Mouse (Mus musculus): ENCODE measurements around the gene Nol3. TPM values are rescaled to one million over a fixed set of nuclear protein-coding genes. Genes with fewer than 3 reads are reported as not detected.

The Nol3 gene
- polyA plus RNA-seq, 1 experiment from 2014 or later: 1.9 TPM

DNA sequence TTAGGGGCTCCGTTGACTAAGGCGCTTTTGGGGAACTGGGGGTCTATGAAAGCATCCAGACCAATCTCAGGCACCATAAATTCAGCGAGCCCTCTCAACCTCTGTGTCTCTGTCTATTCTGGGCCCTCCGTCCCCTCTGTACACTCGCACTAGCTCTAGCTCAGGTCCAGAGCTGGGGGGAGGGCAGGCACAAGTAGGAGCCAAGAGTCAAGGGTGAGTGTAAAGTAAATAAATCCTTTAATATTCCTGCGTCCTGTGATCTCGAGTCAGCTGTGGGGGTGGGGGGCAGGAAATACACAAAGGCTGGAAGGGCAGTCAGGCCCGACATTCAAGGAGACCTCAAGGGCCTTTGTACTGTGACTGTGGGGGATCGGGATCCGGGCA, 6.9 kb upstream of the Nol3 start:
- peak overlapping the region; percentile 40 for H3K4me3 ChIP-seq (ENCODE audit: low read depth, low read length)
- no peaks in the 10 kb centered on the region for H3K9me3 ChIP-seq (ENCODE audit: control insufficient read depth, low read depth, low read length)
- H3K4me2 ChIP-seq (replicated peaks; ENCODE audit: low read depth, low read length): peak overlapping the region; percentile 76
- H3K9ac ChIP-seq (replicated peaks; ENCODE audit: low read depth, low read length): 0 out of 2 replicates have a peak overlapping the region, but pooled peaks have one; percentile 15
- ATAC-seq (ENCODE audit: insufficient number of reproducible peaks, insufficient read depth, low FRiP score, low read depth): no peak
- H3K27ac ChIP-seq (ENCODE audit: low read length): no peak overlapping the region
- 2% methylated on average over 10 of the region's 10 CpGs for WGBS
- H3K4me1 ChIP-seq (ENCODE audit: control insufficient read depth, insufficient read depth, low read length): peaks cover 21% of the 10 kb centered on the region
- H3K27me3 ChIP-seq (ENCODE audit: control insufficient read depth, insufficient read depth, low read length): peaks cover 59% of the 10 kb centered on the region
- no peaks in the 10 kb centered on the region for H3K36me3 ChIP-seq (ENCODE audit: control insufficient read depth, insufficient read depth, low read length)

DNA sequence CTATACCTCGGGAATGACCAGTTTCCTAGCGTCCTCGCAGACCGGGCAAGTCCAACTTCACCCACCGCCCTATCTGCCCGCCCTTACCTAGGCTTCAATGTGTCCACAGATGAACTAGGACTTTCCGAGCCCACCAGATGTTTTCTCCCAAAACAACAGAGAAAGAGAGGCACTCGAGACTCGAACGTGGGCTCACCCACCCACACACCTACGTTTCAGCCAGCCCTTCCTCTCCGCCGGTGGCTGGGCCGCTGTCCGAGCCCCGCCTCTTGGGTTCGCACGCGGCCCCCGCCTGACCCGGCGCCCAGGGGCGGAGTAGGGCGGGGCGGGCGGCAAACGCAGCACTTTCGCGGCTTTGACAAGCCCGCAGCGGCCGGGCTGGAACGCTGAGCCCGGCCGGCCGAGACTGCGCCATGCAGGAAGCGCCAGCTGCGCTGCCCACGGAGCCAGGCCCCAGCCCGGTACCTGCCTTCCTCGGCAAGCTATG, 6.4 kb upstream of the Nol3 start, which contains the start of gene Hsf4:
Hsf4 (plus strand) TSS at position 341 of the 487 bp plus-strand sequence.
- peak within 1 kb of the TSS; percentile 76 for H3K4me2 ChIP-seq (replicated peaks; ENCODE audit: low read depth, low read length)
- peaks cover 63% of the 10 kb centered on the region for H3K27me3 ChIP-seq (ENCODE audit: control insufficient read depth, insufficient read depth, low read length)
- WGBS: 1% methylated on average over 42 of the region's 42 CpGs
- H3K27ac ChIP-seq (ENCODE audit: low read length): no peak within 1 kb of the TSS
- H3K4me3 ChIP-seq (ENCODE audit: low read depth, low read length): peak within 1 kb of the TSS; percentile 40
- peaks cover 21% of the 10 kb centered on the region for H3K4me1 ChIP-seq (ENCODE audit: control insufficient read depth, insufficient read depth, low read length)
- no peaks in the 10 kb centered on the region for H3K36me3 ChIP-seq (ENCODE audit: control insufficient read depth, insufficient read depth, low read length)
- H3K9ac ChIP-seq (replicated peaks; ENCODE audit: low read depth, low read length): peak within 1 kb of the TSS; percentile 15
- peak; percentile 30; the same call in 1 of the 2 replicates for ATAC-seq (ENCODE audit: insufficient number of reproducible peaks, insufficient read depth, low FRiP score, low read depth)
- H3K9me3 ChIP-seq (ENCODE audit: control insufficient read depth, low read depth, low read length): no peaks in the 10 kb centered on the region

DNA sequence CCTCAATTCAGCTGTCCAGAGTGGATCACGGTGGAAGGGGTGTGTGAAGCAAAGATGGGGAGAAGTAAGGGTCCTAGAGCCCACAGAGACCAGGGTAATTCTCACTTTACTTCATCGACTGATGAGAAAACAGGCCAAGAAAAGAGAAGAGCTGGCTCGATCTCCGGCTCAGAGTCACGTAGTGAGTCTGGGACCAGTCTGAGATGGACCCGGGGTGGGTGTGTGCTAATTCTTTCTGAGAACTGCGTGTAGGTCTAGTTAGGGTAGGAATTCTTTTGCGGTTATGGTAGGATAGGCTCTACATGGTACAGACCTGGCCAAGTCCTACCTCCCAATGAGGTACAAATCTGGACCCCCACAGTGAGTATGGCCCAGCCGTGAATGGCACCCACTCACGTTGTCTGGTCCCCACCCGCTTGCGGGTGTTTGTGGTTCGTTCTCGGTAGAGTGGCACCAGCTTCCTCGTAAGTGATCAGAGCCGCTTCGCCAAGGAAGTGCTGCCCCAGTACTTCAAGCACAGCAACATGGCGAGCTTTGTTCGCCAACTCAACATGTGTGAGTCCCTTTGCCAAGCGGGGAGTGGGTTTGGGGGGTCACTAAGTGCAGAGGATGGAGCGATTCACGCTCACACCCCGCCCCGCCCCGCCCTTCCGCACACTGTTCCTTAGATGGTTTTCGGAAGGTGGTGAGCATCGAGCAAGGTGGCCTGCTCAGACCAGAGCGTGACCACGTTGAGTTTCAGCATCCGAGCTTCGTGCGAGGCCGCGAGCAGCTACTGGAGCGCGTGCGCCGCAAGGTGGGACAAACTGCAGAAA, 5.6 kb upstream of the Nol3 start:
- WGBS: 6% methylated on average over 39 of the region's 39 CpGs
- peaks cover 19% of the 10 kb centered on the region for H3K4me1 ChIP-seq (ENCODE audit: control insufficient read depth, insufficient read depth, low read length)
- ATAC-seq (ENCODE audit: insufficient number of reproducible peaks, insufficient read depth, low FRiP score, low read depth): no peak

DNA sequence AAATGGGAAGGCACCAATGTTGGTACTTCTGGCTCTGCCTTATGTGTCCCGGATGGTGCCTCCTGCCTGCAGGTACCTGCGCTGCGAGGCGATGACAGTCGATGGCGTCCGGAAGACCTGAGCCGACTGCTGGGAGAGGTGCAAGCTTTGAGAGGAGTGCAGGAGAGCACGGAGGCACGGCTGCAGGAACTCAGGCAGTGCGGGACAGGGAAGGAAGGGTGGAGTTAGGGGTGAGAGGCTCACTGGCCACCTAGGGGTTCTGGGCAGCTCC, 5.1 kb upstream of the Nol3 start:
- Histone ChIP-seq H3K4me2 (replicated peaks; ENCODE audit: low read depth, low read length) (no peak overlapping the region; the same call in 1 of the 2 replicates), H3K9ac (replicated peaks; ENCODE audit: low read depth, low read length) (no peak overlapping the region), H3K4me1 (ENCODE audit: control insufficient read depth, insufficient read depth, low read length) (peaks cover 24% of the 10 kb centered on the region), H3K36me3 (ENCODE audit: control insufficient read depth, insufficient read depth, low read length) (no peaks in the 10 kb centered on the region), H3K27ac (ENCODE audit: low read length) (no peak overlapping the region), H3K9me3 (ENCODE audit: control insufficient read depth, low read depth, low read length) (no peaks in the 10 kb centered on the region), H3K27me3 (ENCODE audit: control insufficient read depth, insufficient read depth, low read length) (peaks cover 72% of the 10 kb centered on the region), H3K4me3 (ENCODE audit: low read depth, low read length) (no peak overlapping the region)
- no peak for ATAC-seq (ENCODE audit: insufficient number of reproducible peaks, insufficient read depth, low FRiP score, low read depth)
- WGBS: 5% methylated on average over 11 of the region's 11 CpGs

More for the DNA sequence above, 5.6 kb upstream of the Nol3 start:
- Histone ChIP-seq H3K4me3 (ENCODE audit: low read depth, low read length) (peak overlapping the region; percentile 40), H3K27ac (ENCODE audit: low read length) (no peak overlapping the region), H3K27me3 (ENCODE audit: control insufficient read depth, insufficient read depth, low read length) (peaks cover 71% of the 10 kb centered on the region), H3K9ac (replicated peaks; ENCODE audit: low read depth, low read length) (no peak overlapping the region), H3K4me2 (replicated peaks; ENCODE audit: low read depth, low read length) (peak overlapping the region; percentile 76), H3K9me3 (ENCODE audit: control insufficient read depth, low read depth, low read length) (no peaks in the 10 kb centered on the region), H3K36me3 (ENCODE audit: control insufficient read depth, insufficient read depth, low read length) (no peaks in the 10 kb centered on the region)

DNA sequence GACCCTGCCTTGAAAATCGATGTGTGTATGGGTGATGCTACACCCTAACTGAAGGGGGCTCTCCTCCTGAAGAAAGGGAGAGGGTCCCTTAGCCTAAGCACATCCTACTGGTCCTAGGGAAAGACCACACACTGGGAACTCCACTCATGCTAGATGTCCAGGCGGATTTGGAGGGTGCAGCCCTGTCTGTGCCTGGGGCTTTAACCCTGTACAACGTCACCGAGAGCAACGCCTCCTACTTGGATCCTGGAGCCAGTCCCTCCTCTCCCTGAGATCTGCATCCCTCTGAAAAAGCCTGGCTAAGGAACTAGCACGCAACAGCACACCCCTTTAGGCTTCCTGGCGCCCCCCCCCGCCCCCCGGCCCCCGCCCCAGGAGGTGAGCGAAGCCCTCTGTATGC, 553 bp upstream of the Nol3 start:
- 10% methylated on average over 11 of the region's 11 CpGs for WGBS
- H3K9me3 ChIP-seq (ENCODE audit: control insufficient read depth, low read depth, low read length): no peaks in the 10 kb centered on the region
- H3K27ac ChIP-seq (ENCODE audit: low read length): no peak overlapping the region
- 0 out of 2 replicates have a peak overlapping the region, but pooled peaks have one; percentile 21 for H3K9ac ChIP-seq (replicated peaks; ENCODE audit: low read depth, low read length)
- peaks cover 17% of the 10 kb centered on the region; the same call in 1 of the 2 replicates for H3K4me1 ChIP-seq (ENCODE audit: control insufficient read depth, insufficient read depth, low read length)
- peaks cover 71% of the 10 kb centered on the region for H3K27me3 ChIP-seq (ENCODE audit: control insufficient read depth, insufficient read depth, low read length)
- 0 out of 2 replicates have a peak overlapping the region, but pooled peaks have one; percentile 34 for H3K4me3 ChIP-seq (ENCODE audit: low read depth, low read length)
- peak overlapping the region; percentile 63 for H3K4me2 ChIP-seq (replicated peaks; ENCODE audit: low read depth, low read length)
- ATAC-seq (ENCODE audit: insufficient number of reproducible peaks, insufficient read depth, low FRiP score, low read depth): no peak
- H3K36me3 ChIP-seq (ENCODE audit: control insufficient read depth, insufficient read depth, low read length): no peaks in the 10 kb centered on the region

DNA sequence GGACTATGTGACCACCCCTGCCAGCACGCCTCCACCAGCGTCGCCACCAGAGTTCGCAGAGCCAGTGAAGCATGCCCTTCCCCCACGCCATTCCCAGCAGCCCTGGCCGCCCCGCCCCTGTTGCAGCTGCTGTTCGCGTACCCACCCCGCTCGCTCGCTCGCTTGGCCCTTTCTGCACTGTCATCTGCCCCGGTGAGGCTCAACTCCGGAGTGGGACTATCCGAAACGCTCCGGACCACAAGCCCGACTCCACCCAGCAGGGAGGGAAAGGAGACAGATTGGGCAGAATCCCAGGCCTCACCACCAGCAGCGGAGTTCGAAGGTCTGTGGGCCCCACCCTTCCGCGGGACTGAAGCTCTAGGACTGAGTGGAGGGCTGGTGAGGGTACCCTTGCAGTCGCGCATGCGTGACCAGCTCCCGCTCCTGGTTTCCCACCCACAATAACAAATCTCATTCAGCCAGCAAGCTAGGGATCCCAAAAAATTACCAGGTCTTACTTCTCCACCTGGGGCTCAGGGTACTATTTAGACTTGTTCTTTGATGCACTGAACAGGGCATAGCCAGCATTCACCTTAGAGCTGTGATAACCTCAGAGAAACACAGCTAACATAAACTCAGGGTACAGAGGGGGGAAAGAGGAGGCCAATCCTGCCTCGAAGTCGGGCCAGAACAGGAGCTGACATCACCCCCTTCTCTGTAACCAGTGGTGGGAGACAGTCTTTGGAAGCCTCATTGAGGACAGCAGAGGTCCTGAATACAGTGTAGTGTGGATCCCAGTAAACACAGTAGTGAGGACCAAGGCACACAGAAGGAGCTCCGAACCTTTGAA, 566 bp downstream of the Nol3 start:
- no peaks in the 10 kb centered on the region for H3K9me3 ChIP-seq (ENCODE audit: control insufficient read depth, low read depth, low read length)
- peak overlapping the region; percentile 63 for H3K4me2 ChIP-seq (replicated peaks; ENCODE audit: low read depth, low read length)
- H3K4me3 ChIP-seq (ENCODE audit: low read depth, low read length): peak overlapping the region; percentile 34
- H3K27me3 ChIP-seq (ENCODE audit: control insufficient read depth, insufficient read depth, low read length): peaks cover 62% of the 10 kb centered on the region
- H3K27ac ChIP-seq (ENCODE audit: low read length): no peak overlapping the region
- no peaks in the 10 kb centered on the region for H3K36me3 ChIP-seq (ENCODE audit: control insufficient read depth, insufficient read depth, low read length)
- H3K9ac ChIP-seq (replicated peaks; ENCODE audit: low read depth, low read length): peak overlapping the region; percentile 10; the same call in 1 of the 2 replicates
- peaks cover 17% of the 10 kb centered on the region; the same call in 1 of the 2 replicates for H3K4me1 ChIP-seq (ENCODE audit: control insufficient read depth, insufficient read depth, low read length)
- peak; percentile 69 for ATAC-seq (ENCODE audit: insufficient number of reproducible peaks, insufficient read depth, low FRiP score, low read depth)
- WGBS: 2% methylated on average over 30 of the region's 30 CpGs

DNA sequence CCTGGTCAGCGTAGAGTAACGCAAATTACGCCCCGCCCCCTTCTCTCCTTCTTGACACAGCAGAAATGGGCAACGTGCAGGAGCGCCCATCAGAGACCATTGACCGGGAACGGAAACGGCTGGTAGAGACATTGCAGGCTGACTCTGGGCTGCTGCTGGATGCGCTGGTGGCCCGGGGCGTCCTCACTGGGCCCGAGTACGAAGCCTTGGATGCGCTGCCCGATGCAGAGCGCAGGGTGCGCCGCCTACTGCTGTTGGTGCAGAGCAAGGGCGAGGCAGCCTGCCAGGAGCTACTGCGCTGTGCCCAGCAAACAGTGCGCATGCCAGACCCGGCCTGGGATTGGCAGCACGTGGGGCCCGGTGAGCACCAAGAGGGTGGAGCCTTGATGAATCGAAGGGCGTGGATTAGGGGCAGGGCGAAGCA, 3.0 kb downstream of the Nol3 start:
- Histone ChIP-seq H3K27me3 (ENCODE audit: control insufficient read depth, insufficient read depth, low read length) (peaks cover 46% of the 10 kb centered on the region), H3K4me1 (ENCODE audit: control insufficient read depth, insufficient read depth, low read length) (peaks cover 17% of the 10 kb centered on the region; the same call in 1 of the 2 replicates), H3K4me3 (ENCODE audit: low read depth, low read length) (0 out of 2 replicates have a peak overlapping the region, but pooled peaks have one; percentile 0), H3K9ac (replicated peaks; ENCODE audit: low read depth, low read length) (no peak overlapping the region), H3K27ac (ENCODE audit: low read length) (no peak overlapping the region), H3K36me3 (ENCODE audit: control insufficient read depth, insufficient read depth, low read length) (no peaks in the 10 kb centered on the region), H3K4me2 (replicated peaks; ENCODE audit: low read depth, low read length) (peak overlapping the region; percentile 30), H3K9me3 (ENCODE audit: control insufficient read depth, low read depth, low read length) (no peaks in the 10 kb centered on the region)
- 3% methylated on average over 28 of the region's 28 CpGs for WGBS
- ATAC-seq (ENCODE audit: insufficient number of reproducible peaks, insufficient read depth, low FRiP score, low read depth): peak; percentile 38; the same call in 1 of the 2 replicates

DNA sequence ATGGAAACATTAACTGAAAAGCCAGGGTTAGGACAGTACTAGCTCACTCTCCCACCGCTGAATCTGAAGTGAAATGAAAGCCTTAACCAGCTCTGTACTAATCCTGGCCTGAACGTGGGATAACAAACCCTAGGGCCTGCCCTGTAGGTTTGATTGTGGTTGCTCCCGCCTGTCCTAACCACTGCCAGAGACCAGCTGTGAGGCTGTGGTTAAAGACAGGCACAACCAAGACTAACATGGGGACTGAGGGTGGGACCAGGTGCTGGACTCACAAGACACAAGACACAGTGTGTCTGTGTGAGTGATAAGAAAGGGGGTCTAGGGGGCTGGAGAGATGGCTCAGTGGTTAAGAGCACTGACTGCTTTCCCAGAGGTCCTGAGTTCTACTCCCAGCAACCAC, 4.6 kb downstream of the Nol3 start:
- H3K4me2 ChIP-seq (replicated peaks; ENCODE audit: low read depth, low read length): no peak overlapping the region
- peaks cover 32% of the 10 kb centered on the region for H3K27me3 ChIP-seq (ENCODE audit: control insufficient read depth, insufficient read depth, low read length)
- no peak for ATAC-seq (ENCODE audit: insufficient number of reproducible peaks, insufficient read depth, low FRiP score, low read depth)
- H3K4me1 ChIP-seq (ENCODE audit: control insufficient read depth, insufficient read depth, low read length): peaks cover 12% of the 10 kb centered on the region; the same call in 1 of the 2 replicates
- peaks cover 4% of the 10 kb centered on the region; the same call in 1 of the 2 replicates for H3K36me3 ChIP-seq (ENCODE audit: control insufficient read depth, insufficient read depth, low read length)
- no peak overlapping the region for H3K9ac ChIP-seq (replicated peaks; ENCODE audit: low read depth, low read length)
- no peak overlapping the region for H3K4me3 ChIP-seq (ENCODE audit: low read depth, low read length)
- 82% methylated on average over 3 of the region's 3 CpGs for WGBS
- H3K27ac ChIP-seq (ENCODE audit: low read length): no peak overlapping the region
- no peaks in the 10 kb centered on the region for H3K9me3 ChIP-seq (ENCODE audit: control insufficient read depth, low read depth, low read length)

All from stomach, embryonic 14.5 days (tissue).